ENCODE assay signal across 14 mouse cellular contexts in genomic region chr4:118144324-118144723, GRCm38 (mm10). TPM values are rescaled to one million over a fixed set of nuclear protein-coding genes. Genes with fewer than 3 reads are reported as not detected.
DNase-seq lines count a peak whose midpoint lies in the region; ATAC-seq and TF ChIP-seq lines count a peak whose summit lies in the region.
"Had no signal": no experiment of that assay in that cellular context is flagged by ENCODE, and none has a peak within 500 bp of the region (broad histone marks: within the 10 kb centered on the region; RNA-seq: fewer than 3 reads in every experiment).

No protein-coding gene starts in this region.

- H3K9ac ChIP-seq in intestine, postnatal 0 days (ENCODE audit: low read depth, low read length): no peak overlapping the region
- no peak overlapping the region for H3K9ac ChIP-seq in intestine, embryonic 16.5 days (ENCODE audit: low read depth, low read length)
- H3K9ac ChIP-seq: forebrain, embryonic 12.5 days; liver, embryonic 13.5 days had no signal

- no peak for TF ChIP-seq CTCF in intestine, postnatal 0 days (IDR thresholded peaks at IDR 0.05; ENCODE audit: low read depth)

- DNase-seq in lung, postnatal 25 days (ENCODE audit: low spot score): peak; percentile 53
- no peak for DNase-seq in lung, postnatal 14 days
- peak; percentile 66 for DNase-seq in lung, postnatal 36 days
- no peak for DNase-seq in embryo, embryonic 10.5 days (ENCODE audit: low spot score)
- DNase-seq in frontal cortex, postnatal 36 days (ENCODE audit: low spot score in 2 of 2): no peak
- DNase-seq: gastrocnemius, postnatal 36 days; liver, embryonic 13.5 days; midbrain, embryonic 14.5 days; thymus, adult 18-20 months had no signal

- H3K27me3 ChIP-seq in intestine, postnatal 0 days (replicated peaks; ENCODE audit: control insufficient read depth, insufficient read depth, low read length): no peaks in the 10 kb centered on the region
- H3K27me3 ChIP-seq in intestine, embryonic 16.5 days (replicated peaks; ENCODE audit: control insufficient read depth, insufficient read depth, low read length): no peaks in the 10 kb centered on the region
- H3K27me3 ChIP-seq: forebrain, embryonic 12.5 days; liver, embryonic 13.5 days had no signal

- H3K4me3 ChIP-seq in intestine, postnatal 0 days (ENCODE audit: low read depth, low read length): no peak overlapping the region
- no peak overlapping the region for H3K4me3 ChIP-seq in intestine, embryonic 16.5 days (ENCODE audit: low read length)
- H3K4me3 ChIP-seq: embryonic facial prominence, embryonic 10.5 days; forebrain, embryonic 12.5 days; hindbrain, embryonic 10.5 days; liver, embryonic 13.5 days had no signal

- 72% methylated on average over 9 of the region's 9 CpGs for WGBS in intestine, postnatal 0 days
- WGBS in intestine, embryonic 16.5 days: 83% methylated on average over 9 of the region's 9 CpGs

- H3K4me1 ChIP-seq in intestine, postnatal 0 days (replicated peaks; ENCODE audit: control insufficient read depth, insufficient read depth, low read length): no peaks in the 10 kb centered on the region
- H3K4me1 ChIP-seq in intestine, embryonic 16.5 days (ENCODE audit: control insufficient read depth, insufficient read depth, low read length): 0 out of 2 replicates have a peak, but pooled peaks cover 4% of the 10 kb centered on the region
- H3K4me1 ChIP-seq: embryonic facial prominence, embryonic 10.5 days; forebrain, embryonic 12.5 days; hindbrain, embryonic 10.5 days had no signal

- no peak overlapping the region for H3K4me2 ChIP-seq in intestine, postnatal 0 days (replicated peaks; ENCODE audit: low read depth)
- H3K4me2 ChIP-seq in intestine, embryonic 16.5 days (ENCODE audit: low read depth, low read length): no peak overlapping the region
- H3K4me2 ChIP-seq: forebrain, embryonic 12.5 days; liver, embryonic 13.5 days had no signal

- H3K9me3 ChIP-seq in intestine, postnatal 0 days (ENCODE audit: control insufficient read depth): no peaks in the 10 kb centered on the region
- H3K9me3 ChIP-seq in intestine, embryonic 16.5 days (ENCODE audit: control insufficient read depth, low read length): no peaks in the 10 kb centered on the region
- H3K9me3 ChIP-seq: embryonic facial prominence, embryonic 10.5 days; forebrain, embryonic 12.5 days; hindbrain, embryonic 10.5 days; liver, embryonic 13.5 days had no signal

- peaks cover 96% of the 10 kb centered on the region for H3K36me3 ChIP-seq in intestine, postnatal 0 days (ENCODE audit: control insufficient read depth, insufficient read depth)
- peaks cover 42% of the 10 kb centered on the region for H3K36me3 ChIP-seq in intestine, embryonic 16.5 days (ENCODE audit: control insufficient read depth, insufficient read depth, low read length)

- peak overlapping the region; percentile 35 for H3K27ac ChIP-seq in intestine, postnatal 0 days (ENCODE audit: low read depth, low read length)
- no peak overlapping the region for H3K27ac ChIP-seq in intestine, embryonic 16.5 days (ENCODE audit: low read length)
- H3K27ac ChIP-seq: embryonic facial prominence, embryonic 10.5 days; forebrain, embryonic 12.5 days; hindbrain, embryonic 10.5 days; liver, embryonic 13.5 days had no signal

- ATAC-seq in intestine, postnatal 0 days: no peak
- ATAC-seq in intestine, embryonic 16.5 days: no peak

RNA-seq across cellular contexts. Expression of gene St3gal3, which starts 9.6 kb away (rescaled TPM):
- polyA plus RNA-seq in intestine, postnatal 0 days (2015; fragmentation: Nextera tagmentation; extraction: Ambion mirVana): 15.6 and 15.7 TPM in 2 replicates
- 8.6 and 10.1 TPM in 2 replicates for polyA plus RNA-seq in intestine, embryonic 16.5 days (2015; fragmentation: Nextera tagmentation; extraction: Ambion mirVana)

RNA-seq across cellular contexts. Expression of gene Kdm4a, which starts 35.5 kb away (rescaled TPM):
- polyA plus RNA-seq in intestine, postnatal 0 days (2015; fragmentation: Nextera tagmentation; extraction: Ambion mirVana): 11.6 and 13.1 TPM in 2 replicates
- polyA plus RNA-seq in intestine, embryonic 16.5 days (2015; fragmentation: Nextera tagmentation; extraction: Ambion mirVana): 18.0 and 18.6 TPM in 2 replicates

Comparison
In these comparisons a context has a peak if more than half of its experiments do, and no peak if none do; other contexts are left out.
1. DNase-seq: peak in lung, postnatal 25 days (single experiment) and lung, postnatal 36 days (single experiment); none in lung, postnatal 14 days (single experiment), embryo, embryonic 10.5 days (single experiment) and frontal cortex, postnatal 36 days (0 of 2).